13 mouse cellular contexts compared by ENCODE assay signal in genomic region chr16:43129966-43130365, GRCm38 (mm10).
DNase-seq lines count a peak whose midpoint lies in the region; ATAC-seq lines count a peak whose summit lies in the region.
"Had no signal": no experiment of that assay in that cellular context is flagged by ENCODE, and none has a peak within 500 bp of the region (broad histone marks: within the 10 kb centered on the region; RNA-seq: fewer than 3 reads in every experiment).

No protein-coding gene starts in this region.

- peak; percentile 6 for DNase-seq in hindbrain, embryonic 10.5 days (ENCODE audit: low spot score)
- DNase-seq in hindbrain, embryonic 11.5 days (ENCODE audit: low spot score): no peak
- DNase-seq in Muller cell, postnatal 12 days (ENCODE audit: inconsistent ontology term): peak; percentile 24
- DNase-seq in cerebellum, adult 8-10 months: peak; percentile 62
- DNase-seq in lung, postnatal 10 days: no peak
- DNase-seq in B cell, adult 2 months: no peak
- no peak for DNase-seq in heart, adult 18-20 months
- DNase-seq: adrenal gland, adult 8-10 months; lung, adult 18-20 months had no signal

- no peaks in the 10 kb centered on the region for H3K36me3 ChIP-seq in hindbrain, embryonic 10.5 days
- no peaks in the 10 kb centered on the region for H3K36me3 ChIP-seq in hindbrain, embryonic 11.5 days (ENCODE audit: control insufficient read depth, insufficient read depth, low read length)
- H3K36me3 ChIP-seq in hindbrain, embryonic 15.5 days: no peaks in the 10 kb centered on the region
- H3K36me3 ChIP-seq: midbrain, embryonic 12.5 days; stomach, embryonic 15.5 days had no signal

- no peaks in the 10 kb centered on the region for H3K27me3 ChIP-seq in hindbrain, embryonic 10.5 days (ENCODE audit: insufficient read depth, poor library complexity, severe bottlenecking)
- H3K27me3 ChIP-seq in hindbrain, embryonic 11.5 days (ENCODE audit: control insufficient read depth, insufficient read depth, low read length): no peaks in the 10 kb centered on the region
- H3K27me3 ChIP-seq in hindbrain, embryonic 15.5 days: no peaks in the 10 kb centered on the region
- H3K27me3 ChIP-seq: midbrain, embryonic 12.5 days; Patski; stomach, embryonic 15.5 days had no signal

- H3K4me1 ChIP-seq in hindbrain, embryonic 10.5 days (replicated peaks): peaks cover 5% of the 10 kb centered on the region; the same call in 1 of the 2 replicates
- no peaks in the 10 kb centered on the region for H3K4me1 ChIP-seq in hindbrain, embryonic 11.5 days (replicated peaks; ENCODE audit: control insufficient read depth, insufficient read depth, low read length)
- peaks cover 12% of the 10 kb centered on the region for H3K4me1 ChIP-seq in hindbrain, embryonic 15.5 days (replicated peaks)
- H3K4me1 ChIP-seq: stomach, embryonic 15.5 days had no signal

- no peak for ATAC-seq in hindbrain, embryonic 11.5 days (ENCODE audit: low FRiP score)
- ATAC-seq in hindbrain, embryonic 15.5 days (ENCODE audit: low FRiP score, low read depth): peak; percentile 59; the same call in 1 of the 2 replicates
- ATAC-seq: Patski had no signal

- no peak overlapping the region for H3K9ac ChIP-seq in hindbrain, embryonic 11.5 days (ENCODE audit: low read depth, low read length)
- no peak overlapping the region for H3K9ac ChIP-seq in hindbrain, embryonic 15.5 days
- H3K9ac ChIP-seq: midbrain, embryonic 12.5 days; stomach, embryonic 15.5 days had no signal

- no peaks in the 10 kb centered on the region for H3K9me3 ChIP-seq in hindbrain, embryonic 10.5 days
- H3K9me3 ChIP-seq in hindbrain, embryonic 11.5 days (ENCODE audit: control insufficient read depth, low read length): no peaks in the 10 kb centered on the region
- no peaks in the 10 kb centered on the region for H3K9me3 ChIP-seq in hindbrain, embryonic 15.5 days
- H3K9me3 ChIP-seq: midbrain, embryonic 12.5 days; stomach, embryonic 15.5 days had no signal

- H3K27ac ChIP-seq in hindbrain, embryonic 10.5 days: no peak overlapping the region
- H3K27ac ChIP-seq in hindbrain, embryonic 11.5 days (ENCODE audit: low read depth, low read length): no peak overlapping the region
- H3K27ac ChIP-seq in hindbrain, embryonic 15.5 days (replicated peaks): peak overlapping the region; percentile 67
- H3K27ac ChIP-seq: midbrain, embryonic 12.5 days; stomach, embryonic 15.5 days had no signal

- no peak overlapping the region for H3K4me2 ChIP-seq in hindbrain, embryonic 11.5 days (replicated peaks; ENCODE audit: low read depth, low read length)
- H3K4me2 ChIP-seq in hindbrain, embryonic 15.5 days: no peak overlapping the region
- H3K4me2 ChIP-seq: midbrain, embryonic 12.5 days; stomach, embryonic 15.5 days had no signal

- no peak overlapping the region for H3K4me3 ChIP-seq in hindbrain, embryonic 10.5 days
- no peak overlapping the region for H3K4me3 ChIP-seq in hindbrain, embryonic 11.5 days (ENCODE audit: low read depth, low read length)
- H3K4me3 ChIP-seq in hindbrain, embryonic 15.5 days: no peak overlapping the region
- H3K4me3 ChIP-seq: midbrain, embryonic 12.5 days; stomach, embryonic 15.5 days had no signal

- WGBS in hindbrain, embryonic 10.5 days: 81% methylated on average over 4 of the region's 4 CpGs
- 74% methylated on average over 4 of the region's 4 CpGs for WGBS in hindbrain, embryonic 11.5 days
- 58% methylated on average over 4 of the region's 4 CpGs for WGBS in hindbrain, embryonic 15.5 days

Comparison
In these comparisons a context has a peak if more than half of its experiments do, and no peak if none do; other contexts are left out.
1. DNase-seq: peak in hindbrain, embryonic 10.5 days (single experiment), Muller cell, postnatal 12 days (single experiment) and cerebellum, adult 8-10 months (single experiment); none in hindbrain, embryonic 11.5 days (single experiment), lung, postnatal 10 days (single experiment), B cell, adult 2 months (0 of 2) and heart, adult 18-20 months (0 of 2).